Mouse (Mus musculus): ENCODE data around the gene Pdk3.

- peak; percentile 73; the same call in 1 of the 2 replicates for TF ChIP-seq MAX (IDR thresholded peaks at IDR 0.05; ENCODE audit: low read length)
- TF ChIP-seq TBP (IDR thresholded peaks at IDR 0.05; ENCODE audit: low read depth, low read length), result no peak
- TF ChIP-seq POLR2A (IDR thresholded peaks at IDR 0.05; ENCODE audit: control insufficient read depth in 1 of 2, insufficient read depth in 1 of 2, low read depth in 1 of 2, low read length in 2 of 2, poor library complexity in 1 of 2), result no peak
- no peak for TF ChIP-seq CTCF (IDR thresholded peaks at IDR 0.05 in 2 of 3, conservative IDR thresholded peaks at IDR 0.05 in 1 of 3; ENCODE audit: control insufficient read depth in 1 of 3, insufficient read depth in 1 of 3, low read depth in 2 of 3, low read length in 3 of 3, poor library complexity in 1 of 3, severe bottlenecking in 1 of 3)
Measured at GRCm38 (mm10) chrX:93863393-93863792, 31.4 kb upstream of the Pdk3 start.

Data from MEL (cell line).